Mouse (Mus musculus): ENCODE measurements around the gene Mia3. TPM values are rescaled to one million over a fixed set of nuclear protein-coding genes. Genes with fewer than 3 reads are reported as not detected.
"Not testable (repeated sequence)": the region's sequence is repeated elsewhere in the genome, so short reads cannot be mapped to it uniquely, and the experiment has no call there.

Mia3 gene
- polyA plus RNA-seq, 1 experiment = 121 TPM

- no peak for DNase-seq (ENCODE audit: extremely low spot score in 1 of 2, low spot score in 1 of 2)
Observed at GRCm38 (mm10) chr1:183345817-183346195, 23.5 kb downstream of the Mia3 start.

DNA sequence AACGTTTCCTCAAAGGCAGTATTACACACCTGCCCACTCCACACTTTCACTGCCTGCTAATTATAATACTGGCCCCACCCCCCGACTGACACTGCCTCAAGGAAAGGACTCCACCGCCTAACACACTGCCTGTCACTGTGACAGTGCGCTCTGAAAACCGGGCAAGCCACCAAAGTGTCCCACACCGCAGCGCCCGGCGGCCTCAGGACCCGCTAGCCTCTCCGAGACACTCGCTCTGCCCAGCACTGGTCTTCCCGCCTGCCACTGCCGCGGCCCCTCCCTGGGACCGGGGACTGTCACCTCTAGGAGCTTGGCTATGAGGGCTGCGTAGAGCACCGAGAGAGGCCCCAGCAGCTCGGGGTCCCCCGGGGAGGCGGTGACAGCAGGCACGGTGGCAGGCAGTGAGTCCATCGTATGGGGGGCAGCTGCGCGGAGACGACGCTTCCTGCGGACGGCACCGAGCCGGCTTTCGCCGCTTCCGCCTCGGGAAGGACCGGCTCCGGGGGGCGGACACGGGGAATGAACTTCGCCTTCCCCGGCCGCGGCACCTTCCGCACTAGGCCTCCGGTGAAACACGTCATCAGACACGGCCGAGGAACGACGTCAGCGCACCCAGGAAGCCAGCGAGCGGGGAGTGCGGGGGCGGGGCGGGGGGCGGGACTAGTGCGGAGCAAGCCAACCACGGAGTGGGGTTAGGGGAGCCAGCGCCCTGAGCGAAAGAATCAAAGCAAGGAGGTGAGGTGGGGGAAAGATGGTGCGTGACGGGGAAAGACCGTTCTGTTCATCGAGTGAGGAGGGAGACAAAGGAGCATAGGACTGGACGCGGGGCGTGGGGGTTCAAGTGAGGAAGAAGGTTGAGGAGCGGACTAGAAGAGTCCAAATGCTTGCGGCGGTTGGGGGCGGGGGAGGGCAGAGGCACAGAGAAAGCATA, 24.2 kb downstream of the Mia3 start:
- DNase-seq (ENCODE audit: extremely low spot score in 1 of 2, low spot score in 1 of 2) = peak; percentile 63 to 90

DNA sequence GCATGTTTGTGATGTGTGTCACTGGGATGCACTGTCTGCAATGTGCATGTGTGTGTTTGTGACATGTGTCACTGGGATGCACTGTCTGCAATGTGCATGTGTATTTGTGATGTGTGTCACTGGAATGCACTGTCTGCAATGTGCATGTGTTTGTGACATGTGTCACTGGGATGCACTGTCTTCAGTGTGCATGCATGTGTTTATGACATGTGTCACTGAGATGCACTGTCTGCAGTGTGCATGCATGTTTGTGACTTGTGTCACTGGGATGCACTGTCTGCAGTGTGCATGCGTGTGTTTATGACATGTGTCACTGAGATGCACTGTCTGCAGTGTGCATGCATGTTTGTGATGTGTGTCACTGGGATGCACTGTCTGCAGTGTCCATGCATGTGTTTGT, 26.5 kb downstream of the Mia3 start:
- not testable (repeated sequence) for DNase-seq (ENCODE audit: extremely low spot score in 1 of 2, low spot score in 1 of 2)

GRCm38 (mm10) chr1:183327171-183327570, 42.2 kb downstream of the Mia3 start:
- DNase-seq (ENCODE audit: extremely low spot score in 1 of 2, low spot score in 1 of 2) = no peak

DNA sequence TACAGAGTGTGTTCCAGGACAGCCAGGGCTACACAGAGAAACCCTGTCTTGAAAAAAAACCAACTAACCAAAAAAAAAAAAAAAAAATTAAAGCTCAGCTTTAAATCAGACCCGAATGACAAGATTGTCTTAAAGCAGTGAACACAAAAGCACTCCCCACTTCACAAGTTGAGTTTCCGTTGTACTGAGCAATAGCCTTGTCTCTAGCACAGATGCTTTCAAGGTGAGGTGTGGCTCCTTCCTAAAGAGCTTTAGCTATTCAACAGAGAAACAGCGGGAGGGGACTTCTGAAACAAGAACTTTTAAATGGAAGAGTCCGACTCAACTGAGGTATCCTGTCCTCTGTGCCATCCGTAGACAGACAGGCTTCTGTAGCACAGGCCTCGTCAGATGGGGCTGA, 44.9 kb downstream of the Mia3 start:
- DNase-seq (ENCODE audit: extremely low spot score in 1 of 2, low spot score in 1 of 2) = no peak

GRCm38 (mm10) chr1:183323923-183324322, 45.4 kb downstream of the Mia3 start:
- DNase-seq (ENCODE audit: extremely low spot score in 1 of 2, low spot score in 1 of 2) = no peak

GRCm38 (mm10) chr1:183322496-183322895, 46.9 kb downstream of the Mia3 start:
- not testable (repeated sequence) for DNase-seq (ENCODE audit: extremely low spot score in 1 of 2, low spot score in 1 of 2)

GRCm38 (mm10) chr1:183320708-183321107, 48.6 kb downstream of the Mia3 start:
- DNase-seq (ENCODE audit: extremely low spot score in 1 of 2, low spot score in 1 of 2) = no peak

DNA sequence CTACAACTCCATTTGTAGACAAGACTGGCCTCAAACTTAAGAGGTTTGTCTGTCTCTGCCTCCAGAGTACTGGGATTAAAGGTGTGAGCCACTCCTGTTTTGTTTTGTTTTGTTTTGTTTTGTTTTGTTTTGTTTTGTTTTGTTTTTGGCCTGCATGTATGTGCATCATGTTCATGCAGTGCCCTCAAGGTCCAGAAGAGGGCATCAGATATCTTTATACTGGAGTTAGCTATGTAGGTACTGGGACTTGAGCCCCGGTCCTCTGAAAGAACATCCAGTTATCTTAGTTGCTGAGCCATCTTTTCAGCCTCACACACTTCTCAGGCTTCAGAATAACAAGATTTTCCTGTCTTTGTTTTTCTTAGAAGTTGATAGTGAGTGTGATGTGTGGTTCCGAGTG, 53.6 kb downstream of the Mia3 start:
- DNase-seq (ENCODE audit: extremely low spot score in 1 of 2, low spot score in 1 of 2) = no peak

- DNase-seq (ENCODE audit: extremely low spot score in 1 of 2, low spot score in 1 of 2) = no peak
Observed at GRCm38 (mm10) chr1:183312076-183312475, 57.3 kb downstream of the Mia3 start.

- DNase-seq (ENCODE audit: extremely low spot score in 1 of 2, low spot score in 1 of 2) = not testable (repeated sequence)
Observed at GRCm38 (mm10) chr1:183309601-183310000, 59.8 kb downstream of the Mia3 start.

DNA sequence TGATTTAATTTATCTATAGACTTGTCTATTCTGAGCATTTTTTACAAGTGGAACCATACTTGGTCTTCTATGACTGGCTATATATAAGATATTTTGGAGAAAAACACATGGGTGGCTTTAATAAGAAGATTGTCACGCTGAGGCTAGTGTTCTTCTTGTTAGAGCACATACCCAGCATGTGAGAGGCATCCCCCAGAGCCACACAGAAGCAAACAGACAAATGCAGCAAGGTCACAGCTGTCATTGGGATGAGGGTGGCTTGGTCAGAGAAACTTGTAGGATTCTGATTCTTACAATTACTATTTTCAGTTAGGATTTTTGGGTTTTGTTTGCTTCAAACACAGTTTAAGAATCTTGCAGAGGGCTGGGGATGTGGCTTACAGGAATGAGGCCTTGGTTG, 60.9 kb downstream of the Mia3 start:
- DNase-seq (ENCODE audit: extremely low spot score in 1 of 2, low spot score in 1 of 2) = no peak

DNA sequence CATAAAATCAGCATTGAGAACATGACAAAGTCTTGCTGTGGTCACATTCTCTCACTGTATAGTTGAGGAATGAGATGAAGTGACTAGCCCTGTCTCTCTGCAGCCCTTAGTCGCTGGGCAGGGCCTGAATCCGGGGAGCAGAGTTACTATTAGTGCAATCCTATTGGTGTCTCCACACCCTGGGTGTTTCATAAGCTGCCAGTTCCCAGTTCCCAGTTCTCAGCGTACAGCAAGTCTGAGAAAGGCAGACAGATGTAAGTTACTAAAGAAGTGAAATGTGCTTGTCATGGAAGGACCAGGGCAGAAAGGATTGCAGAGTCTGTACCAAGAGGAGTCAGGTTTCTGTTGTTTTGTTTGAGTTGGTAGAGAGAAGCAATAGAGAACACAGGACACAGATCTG, 61.8 kb downstream of the Mia3 start:
- no peak for DNase-seq (ENCODE audit: extremely low spot score in 1 of 2, low spot score in 1 of 2)

GRCm38 (mm10) chr1:183299161-183299560, 70.2 kb downstream of the Mia3 start:
- DNase-seq (ENCODE audit: extremely low spot score in 1 of 2, low spot score in 1 of 2) = peak; percentile 97 to 99

DNA sequence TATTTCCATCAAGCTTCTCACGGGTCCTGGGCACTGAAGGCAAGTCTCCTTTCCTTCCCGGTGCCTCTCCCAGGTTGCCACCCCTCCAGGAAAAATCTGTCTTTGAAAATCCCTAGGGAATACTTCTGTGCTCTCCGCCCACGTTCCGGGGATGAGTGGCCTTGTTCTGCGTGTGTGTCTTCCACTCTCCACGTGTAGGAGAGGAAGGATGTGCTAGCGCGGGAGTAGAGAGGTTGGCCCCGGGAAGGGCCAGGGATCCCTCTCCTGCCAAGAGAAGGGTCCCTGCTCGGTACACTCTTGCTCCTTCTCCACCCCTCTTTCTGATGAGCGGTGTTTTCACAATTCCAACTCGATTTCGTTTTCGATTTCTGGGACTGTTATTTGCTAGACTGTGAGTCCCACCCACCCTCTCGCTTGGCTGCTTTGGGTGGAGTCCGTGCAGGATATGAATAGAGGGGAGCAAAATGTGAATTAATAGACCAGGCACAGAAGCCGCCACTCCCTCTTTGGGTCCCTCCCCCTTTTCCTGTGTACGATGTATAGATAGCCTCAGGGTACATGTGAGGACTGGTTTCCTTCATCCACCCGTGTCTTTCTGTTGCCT, 71.4 kb downstream of the Mia3 start:
- DNase-seq (ENCODE audit: extremely low spot score in 1 of 2, low spot score in 1 of 2) = peak; percentile 17 to 62

- peak in 1 of 2 experiments; percentile 29 for DNase-seq (ENCODE audit: extremely low spot score in 1 of 2, low spot score in 1 of 2)
Observed at GRCm38 (mm10) chr1:183297473-183297885, 71.9 kb downstream of the Mia3 start.

DNA sequence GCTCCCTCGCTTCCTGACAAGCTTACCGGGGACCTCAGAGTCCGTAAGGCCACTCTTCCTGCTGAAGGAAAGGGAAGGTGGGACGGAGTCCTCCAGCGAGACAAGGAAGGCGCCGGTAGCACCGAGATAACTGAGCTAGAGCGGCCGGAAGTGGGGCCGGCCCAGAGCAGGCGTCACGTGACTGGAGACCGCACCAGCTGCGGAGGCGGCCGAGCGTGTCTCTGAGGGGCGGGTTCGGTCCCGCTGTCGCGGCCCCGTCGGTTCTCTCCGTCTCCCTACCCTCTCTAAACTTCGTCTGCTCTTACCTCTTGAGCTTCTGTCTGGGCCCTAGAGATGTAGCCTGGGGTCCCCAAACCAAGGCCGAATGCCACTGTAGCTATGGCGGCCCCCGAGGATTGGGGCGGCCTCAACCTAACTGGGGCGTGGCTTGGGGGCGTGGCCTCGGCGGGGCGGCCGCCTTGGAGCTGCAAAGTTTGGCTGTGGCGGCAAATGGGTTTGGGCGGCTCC, 72.4 kb downstream of the Mia3 start, which contains the start of gene Brox:
TSS of gene Brox (minus strand) at position 393 of the 507 bp plus-strand sequence.
- DNase-seq (ENCODE audit: extremely low spot score in 1 of 2, low spot score in 1 of 2) = peak; percentile 85 to 91

DNA sequence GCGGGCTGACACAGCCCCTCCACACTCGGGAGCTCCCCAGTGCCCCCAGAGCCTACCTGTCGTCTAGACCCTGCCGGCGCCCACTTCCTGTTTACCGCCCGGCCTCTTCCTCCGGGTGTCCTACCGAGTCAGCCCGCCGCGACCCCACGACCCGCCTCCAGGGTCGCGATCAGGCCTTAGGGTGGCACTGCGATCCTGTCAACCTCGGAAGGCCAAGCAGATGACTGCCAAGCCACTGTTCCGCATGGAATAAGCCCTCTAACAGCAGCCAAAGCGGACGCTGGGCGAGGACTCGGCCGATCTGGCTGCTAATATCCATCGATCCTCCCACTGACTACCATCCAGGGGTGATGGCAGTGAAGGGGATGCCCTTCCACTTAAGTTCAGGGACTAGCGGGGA, 72.9 kb downstream of the Mia3 start, which contains the start of gene Aida:
TSS of gene Aida (plus strand) at position 126 of the 400 bp plus-strand sequence.
- peak in 1 of 2 experiments; percentile 32 for DNase-seq (ENCODE audit: extremely low spot score in 1 of 2, low spot score in 1 of 2)

GRCm38 (mm10) chr1:183289576-183289975, 79.8 kb downstream of the Mia3 start:
- no peak for DNase-seq (ENCODE audit: extremely low spot score in 1 of 2, low spot score in 1 of 2)

- DNase-seq (ENCODE audit: extremely low spot score in 1 of 2, low spot score in 1 of 2) = no peak
Observed at GRCm38 (mm10) chr1:183288351-183288750, 81.0 kb downstream of the Mia3 start.

All from frontal cortex, adult 2 months (tissue).